Mouse (Mus musculus) limb, embryonic 12.5 days (tissue): ENCODE measurements around the gene Abca4. TPM values are rescaled to one million over a fixed set of nuclear protein-coding genes. Genes with fewer than 3 reads are reported as not detected.

Experiments used
- ATAC-seq: fragments of 200-750 bp; cut with Nextera tagmentation; 2 replicates; pipeline ENCODE4 v1.8.0; 2017; ENCODE audit warnings: low read depth, moderate TSS enrichment; ENCODE audit not compliant: insufficient number of reproducible peaks, insufficient read depth, low FRiP score, low TSS enrichment
- H3K27ac ChIP-seq: fragments of 300-500 bp; sonication (generic); 2 replicates; pipeline ENCODE4 v1.5.1; 2016; ENCODE audit warnings: mild to moderate bottlenecking, moderate library complexity
- H3K27me3 ChIP-seq: fragments of 300-500 bp; sonication (generic); 2 replicates; pipeline ENCODE4 v1.6.1; 2016; ENCODE audit warnings: mild to moderate bottlenecking, moderate library complexity
- H3K36me3 ChIP-seq: fragments of 300-500 bp; sonication (generic); 2 replicates; pipeline ENCODE4 v1.6.1; 2016; ENCODE audit warnings: mild to moderate bottlenecking, moderate library complexity
- H3K4me1 ChIP-seq: fragments of 300-500 bp; sonication (generic); replicated peaks from 2 replicates; pipeline ENCODE4 v1.6.1; 2016
- H3K4me2 ChIP-seq: fragments of 300-500 bp; sonication (generic); 2 replicates; pipeline ENCODE4 v1.6.1; 2016; ENCODE audit warnings: mild to moderate bottlenecking, moderate library complexity
- H3K4me3 ChIP-seq: fragments of 300-500 bp; sonication (generic); replicated peaks from 2 replicates; pipeline ENCODE4 v1.5.1; 2016; ENCODE audit warnings: mild to moderate bottlenecking
- H3K9ac ChIP-seq: fragments of 300-500 bp; sonication (generic); replicated peaks from 2 replicates; pipeline ENCODE4 v1.6.1; 2016; ENCODE audit warnings: mild to moderate bottlenecking, moderate library complexity
- H3K9me3 ChIP-seq: fragments of 300-500 bp; sonication (generic); 2 replicates; pipeline ENCODE4 v1.6.1; 2016; ENCODE audit warnings: mild to moderate bottlenecking, moderate library complexity
- WGBS: fragments of 180-500 bp; shearing (Covaris S2); methylation state at CpG from one replicate; pipeline ENCODE4 v1.1.7; 2016; 5-methylcytosine and 5-hydroxymethylcytosine counted together
- polyA plus RNA-seq: library from polyadenylated mRNA; unstranded; fragments of >200 nt; fragmentation: Nextera tagmentation; extraction: Ambion mirVana; gene quantifications from 2 replicates; pipeline ENCODE4 v1.2.1, GENCODE M21; 2016

The Abca4 gene
- polyA plus RNA-seq, 1 experiment from 2014 or later, result 1.8 TPM

GRCm38 (mm10) chr3:122082338-122082737, 38.1 kb downstream of the Abca4 start:
- H3K4me2 ChIP-seq, result no peak overlapping the region
- H3K27me3 ChIP-seq, result no peaks in the 10 kb centered on the region
- H3K9me3 ChIP-seq, result no peaks in the 10 kb centered on the region
- H3K4me1 ChIP-seq, result peaks cover 14% of the 10 kb centered on the region
- no peak for ATAC-seq
- H3K36me3 ChIP-seq, result no peaks in the 10 kb centered on the region
- no peak overlapping the region for H3K27ac ChIP-seq
- WGBS, result 85% methylated on average over 7 of the region's 7 CpGs
- no peak overlapping the region for H3K9ac ChIP-seq
- no peak overlapping the region for H3K4me3 ChIP-seq

GRCm38 (mm10) chr3:122085157-122085989, 41.1 kb downstream of the Abca4 start:
- Histone ChIP-seq H3K4me3 (no peak overlapping the region), H3K36me3 (no peaks in the 10 kb centered on the region), H3K27ac (no peak overlapping the region), H3K4me1 (peaks cover 4% of the 10 kb centered on the region; the same call in 1 of the 2 replicates), H3K9me3 (no peaks in the 10 kb centered on the region), H3K4me2 (no peak overlapping the region), H3K9ac (no peak overlapping the region), H3K27me3 (no peaks in the 10 kb centered on the region)
- WGBS, result 75% methylated on average over 18 of the region's 18 CpGs
- no peak for ATAC-seq

- Histone ChIP-seq H3K4me3 (no peak overlapping the region), H3K4me1 (peaks cover 4% of the 10 kb centered on the region; the same call in 1 of the 2 replicates), H3K9me3 (no peaks in the 10 kb centered on the region), H3K27me3 (no peaks in the 10 kb centered on the region), H3K4me2 (no peak overlapping the region), H3K36me3 (no peaks in the 10 kb centered on the region), H3K9ac (no peak overlapping the region), H3K27ac (peak overlapping the region; percentile 13; the same call in 1 of the 2 replicates)
- ATAC-seq, result peak; percentile 85
- WGBS, result 67% methylated on average over 11 of the region's 11 CpGs
These were observed 43.9 kb downstream of the Abca4 start for GRCm38 (mm10) chr3:122088054-122088681.

GRCm38 (mm10) chr3:122090338-122090737, 46.1 kb downstream of the Abca4 start:
- 84% methylated on average over 6 of the region's 6 CpGs for WGBS
- ATAC-seq, result no peak

GRCm38 (mm10) chr3:122099713-122100112, 55.5 kb downstream of the Abca4 start:
- Histone ChIP-seq H3K9ac (no peak overlapping the region), H3K4me2 (no peak overlapping the region), H3K9me3 (no peaks in the 10 kb centered on the region), H3K36me3 (no peaks in the 10 kb centered on the region), H3K27me3 (no peaks in the 10 kb centered on the region), H3K4me3 (no peak overlapping the region), H3K4me1 (peaks cover 23% of the 10 kb centered on the region), H3K27ac (no peak overlapping the region)
- ATAC-seq, result no peak
- 70% methylated on average over 5 of the region's 5 CpGs for WGBS

More at GRCm38 (mm10) chr3:122090338-122090737, 46.1 kb downstream of the Abca4 start:
- Histone ChIP-seq H3K4me3 (no peak overlapping the region), H3K9ac (no peak overlapping the region), H3K4me2 (no peak overlapping the region), H3K9me3 (no peaks in the 10 kb centered on the region), H3K36me3 (no peaks in the 10 kb centered on the region), H3K4me1 (peaks cover 4% of the 10 kb centered on the region; the same call in 1 of the 2 replicates), H3K27ac (no peak overlapping the region), H3K27me3 (no peaks in the 10 kb centered on the region)

- H3K27ac ChIP-seq, result no peak overlapping the region
- no peak overlapping the region for H3K4me2 ChIP-seq
- H3K9me3 ChIP-seq, result no peaks in the 10 kb centered on the region
- 55% methylated on average over 7 of the region's 7 CpGs for WGBS
- no peak overlapping the region for H3K9ac ChIP-seq
- peaks cover 19% of the 10 kb centered on the region for H3K4me1 ChIP-seq
- H3K27me3 ChIP-seq, result no peaks in the 10 kb centered on the region
- no peaks in the 10 kb centered on the region for H3K36me3 ChIP-seq
- ATAC-seq, result no peak
- no peak overlapping the region for H3K4me3 ChIP-seq
These were observed 57.8 kb downstream of the Abca4 start for GRCm38 (mm10) chr3:122102091-122102490.

- peak overlapping the region; percentile 4; the same call in 1 of the 2 replicates for H3K27ac ChIP-seq
- H3K27me3 ChIP-seq, result no peaks in the 10 kb centered on the region
- peak overlapping the region; percentile 54 for H3K4me2 ChIP-seq
- H3K9ac ChIP-seq, result no peak overlapping the region
- H3K9me3 ChIP-seq, result no peaks in the 10 kb centered on the region
- no peaks in the 10 kb centered on the region for H3K36me3 ChIP-seq
- peak; percentile 49; the same call in 1 of the 2 replicates for ATAC-seq
- 35% methylated on average over 20 of the region's 20 CpGs for WGBS
- peaks cover 10% of the 10 kb centered on the region for H3K4me1 ChIP-seq
- peak overlapping the region; percentile 24 for H3K4me3 ChIP-seq
These were observed 59.9 kb downstream of the Abca4 start for GRCm38 (mm10) chr3:122103864-122104808.

GRCm38 (mm10) chr3:122106920-122107319, 62.7 kb downstream of the Abca4 start:
- no peak overlapping the region for H3K27ac ChIP-seq
- no peaks in the 10 kb centered on the region for H3K9me3 ChIP-seq
- no peaks in the 10 kb centered on the region for H3K27me3 ChIP-seq
- 67% methylated on average over 8 of the region's 8 CpGs for WGBS
- no peaks in the 10 kb centered on the region for H3K36me3 ChIP-seq
- H3K4me1 ChIP-seq, result peaks cover 14% of the 10 kb centered on the region
- H3K9ac ChIP-seq, result no peak overlapping the region
- no peak for ATAC-seq
- no peak overlapping the region for H3K4me2 ChIP-seq
- no peak overlapping the region for H3K4me3 ChIP-seq

GRCm38 (mm10) chr3:122107643-122108194, 63.5 kb downstream of the Abca4 start:
- peaks cover 14% of the 10 kb centered on the region for H3K4me1 ChIP-seq
- no peaks in the 10 kb centered on the region for H3K9me3 ChIP-seq
- H3K9ac ChIP-seq, result no peak overlapping the region
- H3K36me3 ChIP-seq, result no peaks in the 10 kb centered on the region
- H3K27me3 ChIP-seq, result no peaks in the 10 kb centered on the region
- H3K27ac ChIP-seq, result no peak overlapping the region
- H3K4me3 ChIP-seq, result no peak overlapping the region
- H3K4me2 ChIP-seq, result no peak overlapping the region
- ATAC-seq, result no peak
- 88% methylated on average over 14 of the region's 14 CpGs for WGBS

GRCm38 (mm10) chr3:122109461-122109860, 65.2 kb downstream of the Abca4 start:
- Histone ChIP-seq H3K9ac (no peak overlapping the region), H3K9me3 (no peaks in the 10 kb centered on the region), H3K4me2 (no peak overlapping the region), H3K36me3 (no peaks in the 10 kb centered on the region), H3K27me3 (no peaks in the 10 kb centered on the region), H3K4me3 (no peak overlapping the region), H3K27ac (no peak overlapping the region), H3K4me1 (peaks cover 5% of the 10 kb centered on the region)
- WGBS, result 65% methylated on average over 4 of the region's 4 CpGs
- ATAC-seq, result no peak
